Mouse (Mus musculus): ENCODE data around the gene Cyp1a2.
A peak's percentile ranks its signal among the peaks of the same experiment; 100 is the strongest.
"Not testable (repeated sequence)": the region's sequence is repeated elsewhere in the genome, so short reads cannot be mapped to it uniquely, and the experiment has no call there.

Gene Cyp1a2

GRCm38 (mm10) chr9:57683520-57683919, at the start of gene Cyp1a2:
TSS of gene Cyp1a2 (minus strand) at chr9:57683703.
- DNase-seq: no peak

DNA sequence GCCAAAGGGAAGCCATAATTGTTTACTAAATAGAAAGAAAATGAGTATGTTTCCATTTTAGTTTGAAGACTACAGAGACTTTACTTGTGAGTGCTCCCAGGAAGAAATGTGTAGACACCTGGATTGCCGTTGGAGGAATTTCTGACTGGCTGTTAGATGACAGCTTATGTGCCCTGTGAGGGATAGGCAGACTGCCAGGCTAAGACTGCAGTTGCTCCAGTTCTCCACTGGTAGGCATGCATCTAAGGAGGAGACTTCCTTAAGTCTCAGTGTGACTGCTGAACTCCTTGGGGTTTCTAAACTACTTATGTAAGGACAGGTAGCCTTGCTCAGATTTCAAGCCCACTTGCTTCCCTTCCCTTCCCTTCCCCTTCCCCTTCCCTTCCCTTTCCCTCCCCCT, 44.8 kb upstream of the Cyp1a2 start:
- no peak for DNase-seq

DNA sequence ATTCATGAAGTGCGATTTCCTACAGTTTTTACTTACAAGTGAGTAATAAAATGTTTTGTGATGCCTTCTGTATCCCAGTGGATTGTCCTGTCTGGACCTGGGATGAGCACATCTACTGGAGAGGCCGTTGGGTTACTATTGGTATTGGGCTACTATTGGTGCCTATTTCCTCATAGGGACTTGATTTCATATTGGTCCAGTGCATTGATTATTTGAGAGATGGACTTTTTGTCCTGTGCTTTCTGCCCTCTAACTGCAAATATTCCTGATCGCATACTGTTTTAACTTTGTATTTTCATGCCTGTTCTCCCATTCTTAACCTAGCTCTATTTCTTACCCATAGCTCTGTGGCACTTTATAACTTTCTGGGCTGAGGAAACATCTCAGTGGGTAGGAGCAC, 41.2 kb upstream of the Cyp1a2 start:
- DNase-seq: no peak

- DNase-seq: no peak
Observed at GRCm38 (mm10) chr9:57723796-57724195, 40.3 kb upstream of the Cyp1a2 start.

DNA sequence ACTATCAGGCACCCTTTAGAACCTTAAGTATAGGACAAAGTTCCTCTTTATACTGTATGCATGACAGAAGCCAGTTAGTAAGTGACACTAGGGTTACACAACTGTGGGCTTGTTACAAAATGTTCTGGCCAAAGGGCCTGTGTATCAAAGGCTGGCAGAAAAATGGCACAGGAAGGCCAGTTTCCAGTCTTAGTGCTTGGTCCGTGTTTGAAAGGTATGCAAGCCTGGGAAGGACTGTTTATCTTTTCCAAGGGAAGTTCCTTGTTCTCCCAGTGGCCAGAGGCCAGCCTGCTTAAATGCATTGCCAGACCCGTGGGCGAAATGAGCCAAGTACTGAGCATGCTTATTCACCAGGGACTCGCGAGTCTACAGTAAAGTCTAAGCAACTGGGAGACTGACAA, 39.8 kb upstream of the Cyp1a2 start:
- DNase-seq: no peak

DNA sequence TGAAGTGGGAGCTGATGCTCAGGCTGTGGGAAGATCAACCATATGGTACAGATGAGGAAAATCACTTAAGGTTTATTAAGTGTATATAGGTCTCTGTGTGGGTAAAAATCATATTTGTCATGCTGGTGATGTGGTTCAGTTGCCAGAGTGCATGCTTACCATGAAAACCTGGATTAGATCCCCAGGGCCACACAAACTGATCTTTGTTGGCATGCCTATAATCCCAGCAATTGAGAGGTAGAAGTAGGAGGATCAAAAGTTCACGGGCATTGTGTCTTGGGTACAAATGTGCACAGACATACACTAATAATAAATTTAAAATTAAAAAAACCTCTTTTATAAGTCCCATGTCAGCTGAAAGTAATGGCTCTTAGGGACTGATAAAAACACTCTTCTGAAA, 38.9 kb upstream of the Cyp1a2 start:
- DNase-seq: no peak

GRCm38 (mm10) chr9:57720736-57721135, 37.2 kb upstream of the Cyp1a2 start:
- DNase-seq: no peak

- no peak for DNase-seq
Observed at GRCm38 (mm10) chr9:57718408-57718807, 34.9 kb upstream of the Cyp1a2 start.

DNA sequence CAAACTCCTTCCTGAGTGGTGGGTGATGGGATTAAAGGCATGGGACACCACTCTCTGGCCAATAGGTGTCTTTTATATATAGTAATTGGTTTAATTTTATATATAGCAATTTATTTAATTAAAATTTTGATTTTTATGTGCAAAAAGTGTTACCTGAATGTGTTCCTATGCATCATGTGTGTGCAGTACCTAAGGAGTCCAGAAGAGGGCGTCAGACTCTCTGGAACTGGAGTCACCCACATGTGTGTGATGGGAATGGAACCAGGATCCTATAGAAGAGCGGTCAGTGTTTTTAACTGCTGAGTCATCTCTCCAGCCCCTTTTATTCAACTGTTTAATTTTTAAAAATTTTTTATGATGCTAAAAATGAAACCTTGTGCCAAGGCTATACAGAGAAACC, 28.7 kb upstream of the Cyp1a2 start:
- DNase-seq: no peak

- not testable (repeated sequence) for DNase-seq
Observed at GRCm38 (mm10) chr9:57710214-57710613, 26.7 kb upstream of the Cyp1a2 start.

GRCm38 (mm10) chr9:57708720-57709274, 25.3 kb upstream of the Cyp1a2 start:
- DNase-seq: peak in 1 of 2 experiments; percentile 40

DNA sequence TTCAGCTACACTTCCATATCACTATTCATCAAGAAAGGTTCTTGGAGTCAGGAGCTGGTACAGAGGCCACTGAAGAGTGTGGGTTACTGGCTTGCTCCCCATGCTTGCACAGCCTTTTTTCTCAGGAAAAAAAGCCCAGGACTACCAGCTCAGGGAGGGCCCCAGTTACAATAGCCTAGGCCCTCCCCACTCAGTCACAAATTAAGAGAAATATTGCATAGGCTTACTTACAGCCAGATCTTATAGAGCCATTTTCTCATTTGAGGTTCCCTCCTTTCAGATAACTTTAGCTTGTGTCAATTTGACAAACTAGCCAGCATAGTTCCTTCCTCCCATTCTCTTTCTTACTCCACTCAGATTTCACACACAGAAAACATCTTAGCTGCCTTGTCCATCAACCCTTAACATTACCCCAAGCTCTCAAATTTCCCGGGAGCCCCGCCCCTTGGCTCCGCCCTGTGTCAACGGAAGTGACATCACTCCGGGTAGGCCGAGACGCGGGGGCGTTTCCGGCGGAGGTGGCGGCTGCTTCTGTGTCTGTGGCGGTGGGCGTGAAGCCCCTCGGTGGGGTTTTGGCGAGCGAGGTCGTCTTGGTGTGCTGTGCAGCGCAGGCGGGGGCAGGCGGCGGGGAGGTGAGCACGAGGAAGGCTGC, 24.7 kb upstream of the Cyp1a2 start, which contains the start of gene Edc3:
TSS of gene Edc3 (plus strand) at position 473 of the 652 bp plus-strand sequence.
- DNase-seq: peak; percentile 75 to 91

DNA sequence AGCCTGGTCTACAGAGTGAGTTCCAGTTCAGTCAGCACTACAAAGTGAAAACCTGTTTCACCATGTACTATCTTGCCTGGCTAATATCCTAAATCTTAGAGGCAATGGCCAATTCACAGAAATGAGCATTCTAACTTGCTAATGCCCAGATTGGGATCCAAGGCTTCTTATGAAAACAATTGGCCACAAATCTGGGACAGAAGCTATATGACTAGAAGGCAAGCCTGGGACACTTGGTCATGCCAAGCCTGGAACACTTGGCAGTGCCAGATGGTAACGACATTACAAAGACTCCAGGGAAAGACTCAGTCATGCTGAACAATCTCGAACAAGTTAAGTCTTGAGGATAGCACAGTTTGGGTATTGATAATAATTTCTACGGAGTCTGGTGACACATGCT, 23.0 kb upstream of the Cyp1a2 start:
- no peak for DNase-seq

DNA sequence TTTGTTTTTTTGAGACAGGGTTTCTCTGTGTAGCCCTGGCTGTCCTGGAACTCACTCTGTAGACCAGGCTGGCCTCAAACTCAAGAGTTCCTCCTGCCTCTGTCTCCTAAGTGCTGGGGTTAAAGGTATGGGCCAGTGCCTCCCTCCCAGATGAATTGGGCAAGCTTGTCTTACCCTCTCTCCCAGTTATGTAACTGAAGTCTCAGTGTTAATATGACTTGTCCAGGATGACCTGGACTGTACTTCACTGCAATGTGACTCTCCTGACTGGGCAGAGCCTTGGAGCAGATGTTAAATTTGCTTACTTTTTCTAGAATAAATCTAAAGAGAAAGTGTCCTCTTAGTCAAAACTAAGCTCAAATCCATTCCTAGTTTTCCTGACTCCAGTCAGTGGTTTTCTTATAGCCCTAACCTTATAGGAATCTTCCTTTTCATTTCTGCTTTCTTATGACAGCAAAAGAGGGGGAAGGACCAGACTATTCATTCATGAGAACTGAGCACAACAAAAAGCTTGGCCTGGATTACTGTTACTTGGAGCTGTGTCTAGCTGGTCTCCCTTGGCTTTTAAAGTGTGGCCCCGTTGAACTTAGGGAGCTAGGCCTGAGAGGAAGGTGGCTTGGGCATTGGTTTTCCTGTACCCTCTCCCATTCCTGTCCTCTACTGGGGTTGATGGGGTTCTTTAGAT, 15.1 kb upstream of the Cyp1a2 start:
- DNase-seq: no peak

DNA sequence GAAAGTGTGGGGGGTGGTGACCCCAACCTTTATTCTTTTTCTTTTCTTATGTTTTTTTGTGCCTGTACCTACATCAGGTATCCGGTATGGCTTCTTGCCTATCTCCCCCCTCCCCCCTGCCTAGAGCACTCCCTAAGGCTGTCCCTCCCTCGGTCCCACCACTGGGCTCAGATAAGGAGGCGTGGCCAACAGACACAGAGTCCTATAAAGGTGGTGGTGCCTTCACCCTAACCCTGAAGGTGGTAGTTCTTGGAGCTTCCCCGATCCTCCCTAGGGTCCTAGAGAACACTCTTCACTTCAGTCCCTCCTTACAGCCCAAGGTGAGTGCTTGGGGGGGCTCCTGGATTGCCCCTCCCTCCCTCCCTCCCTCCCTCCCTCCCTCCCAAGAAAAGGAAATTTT, 13.9 kb upstream of the Cyp1a2 start:
- no peak for DNase-seq

DNA sequence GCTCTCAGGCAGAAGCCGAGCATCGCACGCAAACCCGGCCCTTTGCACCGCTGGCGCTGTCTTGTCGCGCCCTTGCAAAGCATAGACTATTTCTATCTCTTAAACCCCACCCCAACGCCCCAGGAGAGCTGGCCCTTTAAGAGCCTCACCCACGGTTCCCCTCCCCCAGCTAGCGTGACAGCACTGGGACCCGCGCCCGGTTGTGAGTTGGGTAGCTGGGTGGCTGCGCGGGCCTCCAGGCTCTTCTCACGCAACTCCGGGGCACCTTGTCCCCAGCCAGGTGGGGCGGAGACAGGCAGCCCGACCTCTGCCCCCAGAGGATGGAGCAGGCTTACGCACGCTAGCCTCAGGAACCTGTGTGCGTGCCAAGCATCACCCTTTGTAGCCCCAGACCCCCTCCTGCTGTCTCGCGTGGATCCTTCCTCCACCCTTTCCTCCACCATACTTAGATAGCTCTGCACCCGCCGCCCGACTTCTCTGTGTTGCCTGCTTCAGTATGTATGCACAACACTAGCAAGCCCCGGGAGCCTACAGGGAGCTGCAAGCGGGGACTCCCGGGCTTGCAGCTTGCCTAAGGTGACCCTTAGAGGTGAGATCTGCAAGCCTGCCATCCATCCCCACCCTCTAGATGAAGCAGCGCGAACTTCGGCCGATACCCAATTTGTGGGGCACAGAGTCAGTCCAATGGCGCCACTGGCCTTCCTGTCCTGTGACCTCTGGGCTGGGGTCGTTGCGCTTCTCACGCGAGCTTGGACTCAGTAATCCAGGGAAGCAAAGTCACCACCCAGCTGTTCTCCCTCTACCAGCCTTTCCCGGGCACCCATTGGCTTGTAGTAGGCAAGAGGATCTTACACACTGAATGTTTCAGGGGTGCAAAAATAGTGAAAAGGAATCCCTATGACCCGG, 13.1 kb upstream of the Cyp1a2 start:
- DNase-seq: no peak

GRCm38 (mm10) chr9:57694108-57694507, 10.6 kb upstream of the Cyp1a2 start:
- no peak for DNase-seq

- no peak for DNase-seq
Observed at GRCm38 (mm10) chr9:57688606-57689005, 5.1 kb upstream of the Cyp1a2 start.

GRCm38 (mm10) chr9:57688158-57688557, 4.7 kb upstream of the Cyp1a2 start:
- peak in 1 of 2 experiments; percentile 13 for DNase-seq

DNA sequence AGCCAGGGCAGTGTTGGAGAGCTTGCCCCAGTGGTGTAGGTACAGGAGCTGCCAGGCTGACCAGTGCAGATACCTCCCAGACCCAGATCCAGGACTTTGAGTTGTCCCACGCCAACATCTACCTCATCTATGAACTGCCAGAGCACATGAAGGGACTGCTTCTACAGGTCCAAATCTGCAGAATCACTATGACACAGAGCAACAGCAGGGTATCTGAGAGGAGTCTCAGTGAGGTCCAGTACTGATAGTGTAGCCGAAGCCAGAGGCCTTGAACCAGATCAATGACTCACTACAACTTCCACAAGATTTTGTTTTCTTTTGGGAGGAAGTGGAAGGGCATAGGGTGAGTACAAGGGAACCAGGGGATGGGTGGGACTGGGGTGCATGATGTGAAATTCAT, 4.2 kb upstream of the Cyp1a2 start, which contains the start of gene Cyp1a1:
TSS of gene Cyp1a1 (plus strand) at position 178 of the 400 bp plus-strand sequence.
- no peak for DNase-seq

DNA sequence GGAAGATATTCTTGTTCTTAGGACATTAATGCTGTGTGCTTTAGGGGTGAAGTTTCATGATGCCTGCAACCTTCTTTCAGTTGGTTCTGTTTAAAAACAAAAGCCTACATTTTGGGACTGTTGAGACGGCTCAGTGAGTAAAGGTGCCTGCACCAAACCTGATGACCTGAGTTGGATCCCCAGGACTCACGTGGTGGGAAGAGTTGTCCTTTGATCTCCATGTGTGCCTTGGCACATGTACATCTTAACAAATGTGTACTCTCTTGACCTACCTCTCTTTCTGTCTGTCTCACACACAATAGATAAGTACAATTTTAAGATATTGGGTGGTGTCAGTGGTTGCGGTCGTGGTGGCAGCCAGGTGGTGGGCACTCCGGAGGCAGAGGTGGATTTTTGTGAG, 2.5 kb upstream of the Cyp1a2 start:
- DNase-seq: no peak

GRCm38 (mm10) chr9:57681411-57681810, 2.1 kb downstream of the Cyp1a2 start:
- no peak for DNase-seq

DNA sequence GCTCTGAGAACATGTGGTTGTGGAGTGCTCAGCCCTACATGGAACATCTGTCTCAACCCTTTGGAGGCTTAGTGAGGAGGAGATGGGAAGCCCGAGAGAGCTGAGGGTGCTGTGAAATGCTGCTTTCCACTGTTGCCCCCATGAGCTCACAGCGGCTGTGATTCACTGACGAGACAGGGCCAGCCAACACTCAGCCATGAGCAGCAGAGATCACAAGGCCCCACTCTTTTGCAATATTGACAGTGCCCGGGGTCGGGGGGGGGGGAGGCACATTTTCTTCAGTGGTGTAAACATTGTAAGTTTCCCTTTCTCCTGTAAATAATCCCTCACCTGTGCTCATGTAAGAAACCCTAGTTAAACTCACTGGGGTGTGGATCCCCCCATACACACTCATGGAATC, 12.0 kb downstream of the Cyp1a2 start:
- DNase-seq: no peak
